Mouse (Mus musculus) left cerebral cortex, adult 2 months (tissue): ENCODE measurements around the gene Med29. TPM values are rescaled to one million over a fixed set of nuclear protein-coding genes. Genes with fewer than 3 reads are reported as not detected.

Source experiments
- DNase-seq, 2 experiments: peaks; one replicate each; pipeline ENCODE4 v3.0.0; 2021 to 2022; ENCODE audit warnings: low spot score in 2 of 2, mixed read lengths in 1 of 2; ENCODE audit errors: extremely low spot score in 1 of 2
- H3K27ac ChIP-seq: fragments of 200-600 bp; 2 replicates; pipeline ENCODE4 v1.8.1; 2022
- H3K4me3 ChIP-seq: fragments of 200-600 bp; 2 replicates; pipeline ENCODE4 v1.8.1; 2022
- CTCF ChIP-seq: fragments of 200-600 bp; IDR thresholded peaks from 2 replicates; pipeline ENCODE4 v1.8.1; 2022; ENCODE audit warnings: antibody characterized with exemption, mild to moderate bottlenecking, moderate library complexity
- intact Hi-C: fragments of 180-260 bp; cut with DNase I; formaldehyde crosslinking; loops from one replicate; pipeline ENCODE4 v1.15.1; 2025
- total RNA-seq, 2 experiments: library from RNA; stranded (reverse); gene quantifications; 2 replicates each; pipeline ENCODE4 v1.2.3; 2021

The Med29 gene
- total RNA-seq, 2 experiments from 2014 or later, result 18.1 to 18.8 TPM

DNA sequence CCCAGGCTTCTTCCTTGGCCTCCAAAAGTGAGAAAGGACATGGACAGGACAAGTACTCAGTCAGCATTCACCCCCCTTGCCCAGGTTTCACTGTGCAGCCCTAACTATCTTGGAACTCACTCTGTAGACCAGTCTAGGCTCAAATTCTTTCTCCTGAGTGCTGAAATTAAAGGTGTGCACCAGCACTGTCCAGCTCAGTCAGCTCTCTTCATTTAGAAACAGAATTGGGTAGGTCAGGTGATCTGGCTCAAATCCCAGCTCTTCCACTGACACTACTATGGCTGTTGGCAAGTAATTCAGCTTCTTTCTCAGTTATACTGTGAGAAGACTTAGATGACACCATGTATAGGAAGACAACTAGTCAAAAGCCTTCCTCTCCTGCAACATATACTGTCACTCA is 35.2 kb upstream of the Med29 start:
- Histone ChIP-seq H3K4me3 (no peak overlapping the region), H3K27ac (no peak overlapping the region)
- no peak for DNase-seq
- TF ChIP-seq CTCF, result no peak
- intact Hi-C loops, result no loop called here

DNA sequence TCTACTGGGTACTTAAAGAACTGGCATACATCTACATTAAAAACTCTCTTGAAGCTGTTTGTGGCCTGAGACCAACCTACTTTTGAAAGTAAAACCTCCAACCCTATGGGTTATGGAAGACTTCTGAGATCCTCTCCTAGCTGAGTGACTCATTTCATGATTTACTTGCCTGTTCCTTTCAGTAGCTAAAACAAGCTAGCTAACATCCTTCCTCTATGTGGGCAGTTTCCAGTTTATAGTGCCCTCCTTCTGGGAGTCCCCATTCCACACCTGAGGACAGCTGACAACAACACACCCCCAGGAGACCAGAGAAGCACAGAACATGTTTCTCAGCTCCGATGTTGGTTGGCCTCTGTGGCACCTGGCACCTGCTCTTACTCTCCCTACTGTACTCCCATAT is 30.5 kb upstream of the Med29 start:
- no peak for TF ChIP-seq CTCF
- no peak overlapping the region for H3K4me3 ChIP-seq
- no peak for DNase-seq
- intact Hi-C loops, result no loop called here
- H3K27ac ChIP-seq, result no peak overlapping the region

DNA sequence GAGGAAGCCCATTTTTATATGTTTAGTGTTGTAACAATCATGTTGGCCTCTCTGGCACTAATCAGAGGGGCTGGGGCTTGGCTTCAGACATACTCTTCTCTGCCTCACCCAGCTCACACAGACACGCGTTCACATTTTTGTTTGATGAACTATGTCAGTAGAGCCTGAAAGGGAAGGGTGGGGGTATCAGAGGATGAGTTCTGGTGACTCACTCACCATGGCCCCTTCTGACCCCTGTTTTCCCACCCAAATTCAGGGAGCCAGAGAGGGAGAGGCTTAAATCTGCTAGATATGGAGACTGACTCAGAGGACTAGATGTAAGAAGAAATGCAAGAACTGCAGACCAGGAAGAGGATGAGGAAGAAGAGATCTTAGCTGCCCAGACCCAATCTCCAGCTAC is 26.9 kb upstream of the Med29 start:
- TF ChIP-seq CTCF, result no peak
- intact Hi-C loops, result no loop called here
- DNase-seq, result no peak
- no peak overlapping the region for H3K4me3 ChIP-seq
- no peak overlapping the region for H3K27ac ChIP-seq

DNA sequence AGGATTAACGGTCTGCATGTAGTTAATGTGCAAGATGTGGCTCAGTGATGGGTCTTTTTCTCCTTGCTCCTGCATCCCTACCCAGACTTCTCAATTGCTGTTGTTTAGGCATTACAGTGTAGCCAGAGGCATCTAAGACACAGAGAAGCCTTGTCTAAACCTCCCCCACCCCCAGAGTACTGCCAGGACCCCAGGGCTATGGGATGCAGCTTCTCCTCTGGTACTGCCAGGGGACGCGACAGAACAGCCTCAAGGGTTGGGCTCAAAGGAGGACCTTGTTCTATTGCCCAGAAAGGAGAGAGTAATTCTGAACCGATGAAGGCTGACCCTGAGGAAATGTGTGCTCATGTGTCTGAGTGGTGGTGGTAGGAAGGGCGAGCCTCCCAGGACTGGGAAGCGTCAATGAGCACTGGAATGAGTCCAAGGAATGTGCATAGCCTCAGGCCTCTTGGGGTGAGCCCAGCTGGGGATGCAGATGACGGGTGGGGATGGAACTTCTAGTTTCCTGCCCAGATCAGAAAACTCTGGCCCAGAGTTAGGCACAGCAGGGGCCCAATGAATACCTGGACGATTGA is 25.7 kb upstream of the Med29 start:
- no peak for DNase-seq
- H3K27ac ChIP-seq, result peak overlapping the region; percentile 36; the same call in 1 of the 2 replicates
- no peak overlapping the region for H3K4me3 ChIP-seq
- intact Hi-C loops, result no loop called here
- TF ChIP-seq CTCF, result no peak

DNA sequence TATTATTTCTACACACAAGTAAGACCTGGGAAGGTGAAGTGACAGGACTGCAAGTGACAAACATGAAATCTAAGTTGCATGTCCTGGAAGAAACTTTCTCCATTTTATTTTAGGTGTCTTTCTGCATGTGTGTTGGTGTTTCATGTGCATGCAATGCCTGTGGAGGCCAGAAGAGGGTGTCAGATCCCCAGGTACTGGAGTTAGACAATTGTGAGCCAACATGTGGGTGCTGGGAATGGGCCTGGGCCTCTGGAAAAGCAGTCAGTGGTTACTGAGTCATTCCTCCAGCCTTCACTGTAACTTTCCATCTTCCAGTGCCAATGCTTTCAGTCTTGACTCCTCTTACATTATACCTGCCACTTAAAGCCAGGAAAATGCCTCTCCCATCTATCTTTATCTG is 24.9 kb upstream of the Med29 start:
- intact Hi-C loops, result no loop called here
- Histone ChIP-seq H3K4me3 (no peak overlapping the region), H3K27ac (no peak overlapping the region)
- TF ChIP-seq CTCF, result peak; percentile 27; the same call in 1 of the 2 replicates
- no peak for DNase-seq

DNA sequence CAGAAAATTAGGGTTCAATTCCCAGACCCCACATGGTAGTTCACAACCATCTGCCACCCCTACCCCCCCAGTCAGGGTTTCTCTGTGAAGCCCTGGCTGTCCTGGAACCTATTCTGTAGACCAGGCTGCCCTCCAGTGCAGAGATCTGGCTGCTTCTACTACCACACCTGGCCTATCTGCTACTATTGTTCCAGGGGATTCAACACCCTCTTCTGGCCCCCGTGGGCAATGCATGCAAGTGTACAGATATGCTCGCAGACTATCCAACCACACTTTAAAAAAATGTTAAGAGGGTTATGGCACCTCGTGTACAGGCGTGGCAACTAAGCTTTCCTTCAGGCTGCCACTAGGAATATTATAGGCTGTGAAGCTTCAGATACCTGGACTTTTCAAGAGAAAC is 20.3 kb upstream of the Med29 start:
- no peak overlapping the region for H3K4me3 ChIP-seq
- no peak; the same call in 1 of the 2 replicates for TF ChIP-seq CTCF
- no peak for DNase-seq
- intact Hi-C loops, result no loop called here
- no peak overlapping the region for H3K27ac ChIP-seq

DNA sequence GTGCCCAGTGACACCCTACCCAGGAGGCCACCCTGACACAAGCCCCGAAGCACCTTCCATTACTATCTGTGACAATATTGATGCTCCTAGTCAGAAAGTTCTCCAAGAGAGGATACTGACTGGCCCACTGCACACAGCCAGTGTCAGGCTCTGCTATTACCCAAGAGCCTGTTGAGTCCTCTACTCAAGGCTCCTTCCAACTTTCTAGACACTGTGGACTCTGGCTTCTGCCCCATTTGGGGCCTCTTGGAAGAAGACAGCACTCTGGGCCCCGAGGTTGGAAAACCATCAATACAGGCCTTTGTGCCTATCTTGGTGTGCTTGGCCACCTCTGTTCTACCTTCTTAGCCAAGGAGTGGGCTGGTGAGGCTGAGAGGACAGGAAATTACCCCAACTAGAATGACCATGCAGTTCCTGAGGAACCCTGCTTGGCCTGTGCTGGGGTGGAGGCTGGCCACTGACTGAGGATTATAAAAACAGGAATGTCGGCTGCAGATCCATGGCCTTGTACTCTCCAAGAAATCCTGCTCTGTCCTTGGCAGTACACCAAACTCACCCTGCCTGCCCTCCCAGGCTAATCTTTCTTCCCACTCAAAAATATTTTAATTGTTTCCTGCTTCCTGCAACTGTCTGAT is 18.4 kb upstream of the Med29 start:
- TF ChIP-seq CTCF, result no peak
- Histone ChIP-seq H3K27ac (no peak overlapping the region), H3K4me3 (no peak overlapping the region)
- intact Hi-C loops, result no loop called here
- DNase-seq, result no peak

DNA sequence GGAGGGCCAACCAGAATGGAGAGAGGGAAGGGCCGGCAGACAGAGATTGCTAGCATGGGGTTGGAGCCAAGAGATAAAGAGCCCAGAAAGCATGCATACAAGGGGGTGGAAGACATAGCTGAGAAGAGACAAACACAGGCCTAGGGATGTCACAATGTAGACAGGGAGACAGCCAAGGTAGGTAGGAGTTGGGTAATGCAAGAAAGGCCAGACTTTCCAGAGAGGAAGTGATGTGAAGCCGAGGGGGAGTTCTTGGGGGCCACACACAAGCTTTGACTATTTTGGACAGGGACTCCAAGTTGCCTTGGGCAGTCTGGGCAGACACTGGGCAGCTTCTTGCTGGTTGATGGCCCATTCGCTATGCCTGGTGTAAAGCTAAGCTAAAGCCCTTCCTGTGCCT is 9.4 kb upstream of the Med29 start:
- intact Hi-C loops, result no loop called here
- DNase-seq, result no peak
- TF ChIP-seq CTCF, result no peak
- Histone ChIP-seq H3K4me3 (no peak overlapping the region), H3K27ac (no peak overlapping the region)

DNA sequence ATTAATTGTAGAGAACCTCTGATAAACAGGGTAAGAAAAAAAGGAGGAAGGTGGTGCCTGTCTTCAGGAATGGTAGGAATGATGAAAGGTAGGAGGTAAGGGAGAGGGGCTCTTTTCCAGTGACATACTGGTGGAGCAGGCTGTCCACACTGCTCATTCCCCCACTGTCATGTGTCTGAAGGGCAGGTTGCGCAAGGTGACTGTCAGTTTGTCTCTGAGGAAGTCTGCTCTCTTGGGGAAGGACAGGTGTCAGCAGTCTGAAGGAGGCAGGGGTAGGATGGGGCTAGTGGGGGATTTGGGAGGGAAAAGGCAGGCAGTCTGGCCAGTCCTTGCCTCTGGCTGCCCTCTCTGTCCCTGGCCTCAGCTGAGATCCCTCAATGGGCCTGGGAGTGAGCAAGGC is 8.5 kb upstream of the Med29 start:
- intact Hi-C loops, result no loop called here
- H3K27ac ChIP-seq, result no peak overlapping the region
- TF ChIP-seq CTCF, result no peak
- H3K4me3 ChIP-seq, result no peak overlapping the region
- DNase-seq, result no peak

DNA sequence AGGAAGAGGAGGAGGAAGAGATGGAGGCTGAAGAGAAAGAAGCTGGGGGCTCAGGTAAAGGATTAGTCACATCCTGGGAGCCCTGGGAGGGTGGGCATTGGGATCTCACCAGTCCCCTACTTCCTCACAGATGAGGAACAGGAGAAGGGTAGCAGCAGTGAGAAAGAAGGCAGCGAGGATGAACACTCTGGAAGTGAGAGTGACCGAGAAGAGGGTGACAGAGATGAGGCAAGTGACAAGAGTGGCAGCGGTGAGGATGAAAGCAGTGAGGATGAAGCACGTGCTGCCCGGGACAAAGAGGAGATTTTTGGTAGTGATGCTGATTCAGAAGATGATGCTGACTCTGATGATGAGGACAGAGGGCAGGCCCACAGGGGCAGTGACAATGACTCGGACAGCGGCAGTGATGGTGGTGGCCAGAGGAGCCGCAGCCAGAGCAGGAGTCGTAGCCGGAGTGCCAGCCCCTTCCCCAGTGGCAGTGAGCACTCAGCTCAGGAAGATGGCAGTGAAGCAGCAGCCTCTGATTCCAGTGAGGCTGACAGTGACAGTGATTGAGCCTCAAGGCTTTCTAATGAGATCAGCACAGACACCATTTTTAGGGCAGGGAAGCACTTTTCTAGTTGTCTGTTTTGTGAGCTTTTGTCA is 6.3 kb upstream of the Med29 start:
- no peak for DNase-seq
- TF ChIP-seq CTCF, result no peak
- intact Hi-C loops, result no loop called here
- H3K4me3 ChIP-seq, result no peak overlapping the region
- no peak overlapping the region for H3K27ac ChIP-seq

DNA sequence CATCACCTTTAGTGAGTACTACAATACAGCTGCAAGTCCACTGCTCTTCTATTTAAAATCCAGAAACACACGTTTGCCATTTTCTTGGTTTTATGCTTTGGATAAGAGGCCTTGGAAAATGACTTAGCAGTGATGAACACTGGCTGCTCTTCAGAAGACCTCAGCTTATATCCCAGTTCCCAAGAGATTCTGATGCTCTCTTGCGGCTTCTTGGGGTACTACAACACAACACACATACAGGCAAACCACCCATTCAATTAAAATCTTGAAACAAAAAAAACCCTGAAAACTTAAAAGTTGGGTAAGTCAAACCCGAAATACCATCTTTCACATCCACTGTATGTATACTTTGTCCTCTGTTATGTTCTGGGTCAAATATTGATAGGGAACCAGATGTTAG is 5.5 kb upstream of the Med29 start:
- TF ChIP-seq CTCF, result peak; percentile 64
- no peak overlapping the region for H3K4me3 ChIP-seq
- intact Hi-C loops, result no loop called here
- H3K27ac ChIP-seq, result no peak overlapping the region
- no peak for DNase-seq

DNA sequence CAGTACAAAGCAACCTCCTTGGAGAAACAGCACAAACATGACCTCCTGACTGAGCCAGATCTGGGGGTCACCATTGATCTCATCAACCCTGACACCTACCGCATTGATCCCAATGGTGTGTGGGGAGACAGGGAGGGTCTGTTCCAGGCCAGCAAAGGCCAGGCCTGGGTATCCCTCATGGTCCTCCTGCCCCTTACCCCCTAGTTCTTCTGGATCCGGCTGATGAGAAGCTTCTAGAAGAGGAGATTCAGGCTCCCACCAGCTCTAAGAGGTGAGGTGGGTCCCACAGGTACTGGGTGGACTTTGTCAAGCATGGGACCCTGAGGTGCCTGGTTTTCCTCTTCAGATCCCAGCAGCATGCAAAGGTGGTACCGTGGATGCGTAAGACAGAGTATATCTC is 2.9 kb upstream of the Med29 start:
- no peak for DNase-seq
- intact Hi-C loops, result no loop called here

More for the DNA sequence above, 2.9 kb upstream of the Med29 start:
- Histone ChIP-seq H3K27ac (no peak overlapping the region), H3K4me3 (no peak overlapping the region)
- TF ChIP-seq CTCF, result no peak
